Mouse (Mus musculus): ENCODE results near the gene Gm49510. TPM values are rescaled to one million over a fixed set of nuclear protein-coding genes. Genes with fewer than 3 reads are reported as not detected.

Gene Gm49510
- polyA plus RNA-seq (2015; fragmentation: Nextera tagmentation; extraction: Ambion mirVana): 0.08 and 0.26 TPM in 2 replicates

DNA sequence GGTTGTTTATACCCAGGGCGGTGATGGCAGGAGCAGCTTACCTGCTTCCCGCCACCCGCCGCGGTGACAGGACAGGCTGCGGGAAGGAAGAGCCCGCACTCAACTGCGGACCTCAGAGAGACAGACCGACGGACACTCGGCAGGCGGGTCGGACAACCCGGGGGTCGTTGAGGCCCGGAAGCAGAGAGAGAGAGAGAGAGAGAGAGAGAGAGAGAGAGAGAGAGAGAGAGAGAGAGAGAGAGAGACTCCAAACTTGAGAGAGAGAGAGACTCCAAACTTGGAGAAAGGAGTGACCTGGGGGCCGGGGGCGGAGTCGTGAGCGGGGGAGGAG, at the start of gene Gm49510:
TSS of gene Gm49510 (plus strand) at position 259 of the 331 bp plus-strand sequence.
- H3K4me3 ChIP-seq (replicated peaks): peak within 1 kb of the TSS; percentile 70
- peak within 1 kb of the TSS; percentile 89 for H3K4me2 ChIP-seq
- no peaks in the 10 kb centered on the region for H3K9me3 ChIP-seq (replicated peaks)
- ATAC-seq (ENCODE audit: insufficient read depth): no peak
- H3K27me3 ChIP-seq: no peaks in the 10 kb centered on the region
- WGBS (ENCODE audit: insufficient replicate concordance): 3% methylated on average over 20 of the region's 20 CpGs
- peak within 1 kb of the TSS; percentile 78 for H3K27ac ChIP-seq (replicated peaks)
- peaks cover 23% of the 10 kb centered on the region for H3K36me3 ChIP-seq (replicated peaks)
- H3K9ac ChIP-seq: peak within 1 kb of the TSS; percentile 60
- H3K4me1 ChIP-seq (replicated peaks): peaks cover 86% of the 10 kb centered on the region

DNA sequence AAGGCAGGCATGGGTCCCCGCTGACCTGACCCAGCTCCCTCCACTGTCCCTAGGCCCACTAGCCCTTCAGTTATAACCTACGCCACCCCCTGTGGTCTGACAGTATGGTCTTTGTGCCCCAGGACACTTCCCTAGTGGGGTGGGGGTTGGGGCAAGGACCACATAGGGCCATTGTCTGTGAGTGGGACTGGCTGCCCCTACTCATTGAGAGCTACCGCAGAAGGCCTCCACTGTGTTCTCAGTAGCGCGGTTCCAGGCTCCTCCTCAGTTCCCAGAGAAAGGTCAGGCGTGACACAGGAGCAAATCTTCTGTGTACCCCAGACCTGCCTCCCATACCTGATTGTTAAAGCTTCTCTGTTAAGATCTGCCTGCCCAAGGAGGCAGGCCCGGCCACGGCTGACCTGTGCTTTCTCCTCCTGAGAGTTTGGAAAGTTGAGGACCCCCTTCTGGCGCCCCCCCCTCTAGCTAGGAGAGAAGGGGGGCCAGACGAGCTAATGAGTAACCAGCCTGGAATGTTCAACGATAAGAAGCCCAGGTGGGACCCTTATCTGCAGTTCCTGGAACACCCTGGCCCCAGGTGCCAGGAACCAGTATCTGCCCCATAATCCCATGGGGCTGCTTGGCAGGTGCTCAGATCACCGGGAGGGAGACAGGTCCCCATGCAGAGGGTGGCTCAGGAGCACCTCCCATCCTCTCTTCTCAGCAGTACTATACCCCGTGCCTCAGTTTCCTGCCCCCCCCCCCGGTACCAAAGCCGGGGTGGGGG, 49.2 kb upstream of the Gm49510 start:
- WGBS (ENCODE audit: insufficient replicate concordance): 51% methylated on average over 15 of the region's 15 CpGs
- peaks cover 55% of the 10 kb centered on the region for H3K4me1 ChIP-seq (replicated peaks)
- H3K9me3 ChIP-seq (replicated peaks): no peaks in the 10 kb centered on the region
- no peak overlapping the region for H3K27ac ChIP-seq (replicated peaks)
- 0 out of 2 replicates have a peak, but pooled peaks cover 3% of the 10 kb centered on the region for H3K36me3 ChIP-seq (replicated peaks)
- peaks cover 44% of the 10 kb centered on the region for H3K27me3 ChIP-seq
- no peak for ATAC-seq (ENCODE audit: insufficient read depth)
- H3K4me2 ChIP-seq: no peak overlapping the region
- no peak overlapping the region for H3K4me3 ChIP-seq (replicated peaks)
- no peak overlapping the region for H3K9ac ChIP-seq

DNA sequence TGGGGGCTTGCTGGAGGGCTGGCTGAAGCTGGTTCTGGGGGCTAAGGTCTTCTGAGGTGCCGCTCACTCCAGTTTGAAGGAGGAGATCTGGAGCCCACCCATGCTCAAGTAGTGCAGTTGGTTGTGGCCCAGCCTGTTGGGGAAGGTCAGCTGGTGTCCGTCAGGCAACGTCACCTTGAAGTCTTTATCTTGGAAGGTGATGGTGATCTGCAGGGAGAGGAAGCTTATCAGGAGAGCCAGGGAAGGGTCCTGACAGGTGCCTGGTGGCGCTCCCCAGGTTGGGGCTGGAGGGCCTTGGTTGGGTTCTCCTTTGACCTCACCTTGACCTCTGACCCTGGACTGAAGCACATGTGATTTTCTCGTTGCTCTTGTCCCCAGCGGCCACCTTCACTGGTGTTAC, 48.5 kb upstream of the Gm49510 start:
- Histone ChIP-seq H3K36me3 (replicated peaks) (0 out of 2 replicates have a peak, but pooled peaks cover 3% of the 10 kb centered on the region), H3K4me2 (no peak overlapping the region; the same call in 1 of the 2 replicates), H3K4me3 (replicated peaks) (no peak overlapping the region), H3K4me1 (replicated peaks) (peaks cover 48% of the 10 kb centered on the region), H3K9me3 (replicated peaks) (no peaks in the 10 kb centered on the region), H3K27ac (replicated peaks) (no peak overlapping the region), H3K9ac (no peak overlapping the region), H3K27me3 (peaks cover 38% of the 10 kb centered on the region)
- ATAC-seq (ENCODE audit: insufficient read depth): no peak
- 42% methylated on average over 6 of the region's 6 CpGs for WGBS (ENCODE audit: insufficient replicate concordance)

DNA sequence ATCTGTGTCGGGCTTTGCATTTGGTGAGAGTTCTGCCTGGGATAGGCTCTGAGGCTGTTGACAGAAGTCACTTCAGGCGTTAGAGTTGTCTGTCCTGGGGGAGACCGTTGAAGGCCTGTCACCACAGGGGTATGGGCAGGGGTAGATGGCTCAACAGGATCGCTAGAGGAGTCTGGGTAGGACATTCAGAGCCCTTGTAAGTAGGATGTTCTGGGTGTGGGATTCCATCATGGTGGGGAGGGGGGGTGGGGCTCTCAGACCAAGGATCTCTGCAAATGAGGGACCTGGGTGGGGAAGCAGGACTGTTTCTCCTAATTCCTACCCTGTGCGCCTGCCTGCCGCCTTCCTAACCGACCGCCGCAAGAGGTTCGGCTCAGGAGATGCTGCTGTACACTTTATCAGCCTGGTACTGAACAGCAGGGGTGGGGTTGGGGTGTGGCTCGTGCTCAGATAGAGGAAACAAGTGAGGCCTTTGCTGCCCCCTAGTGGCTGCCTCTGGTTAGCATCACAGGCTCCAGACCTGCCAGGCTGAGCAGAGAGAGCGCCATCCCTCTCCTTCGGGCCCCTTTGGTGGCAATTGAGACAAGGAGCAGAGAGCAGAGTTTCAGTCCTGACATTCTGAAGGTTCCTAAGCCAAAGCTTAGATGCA, 47.8 kb upstream of the Gm49510 start:
- Histone ChIP-seq H3K27me3 (peaks cover 32% of the 10 kb centered on the region), H3K4me2 (peak overlapping the region; percentile 52), H3K9ac (peak overlapping the region; percentile 11; the same call in 1 of the 2 replicates), H3K4me1 (replicated peaks) (peaks cover 42% of the 10 kb centered on the region), H3K27ac (replicated peaks) (no peak overlapping the region), H3K4me3 (replicated peaks) (no peak overlapping the region), H3K36me3 (replicated peaks) (0 out of 2 replicates have a peak, but pooled peaks cover 3% of the 10 kb centered on the region), H3K9me3 (replicated peaks) (no peaks in the 10 kb centered on the region)
- peak; percentile 75 for ATAC-seq (ENCODE audit: insufficient read depth)
- WGBS (ENCODE audit: insufficient replicate concordance): 7% methylated on average over 13 of the region's 13 CpGs

DNA sequence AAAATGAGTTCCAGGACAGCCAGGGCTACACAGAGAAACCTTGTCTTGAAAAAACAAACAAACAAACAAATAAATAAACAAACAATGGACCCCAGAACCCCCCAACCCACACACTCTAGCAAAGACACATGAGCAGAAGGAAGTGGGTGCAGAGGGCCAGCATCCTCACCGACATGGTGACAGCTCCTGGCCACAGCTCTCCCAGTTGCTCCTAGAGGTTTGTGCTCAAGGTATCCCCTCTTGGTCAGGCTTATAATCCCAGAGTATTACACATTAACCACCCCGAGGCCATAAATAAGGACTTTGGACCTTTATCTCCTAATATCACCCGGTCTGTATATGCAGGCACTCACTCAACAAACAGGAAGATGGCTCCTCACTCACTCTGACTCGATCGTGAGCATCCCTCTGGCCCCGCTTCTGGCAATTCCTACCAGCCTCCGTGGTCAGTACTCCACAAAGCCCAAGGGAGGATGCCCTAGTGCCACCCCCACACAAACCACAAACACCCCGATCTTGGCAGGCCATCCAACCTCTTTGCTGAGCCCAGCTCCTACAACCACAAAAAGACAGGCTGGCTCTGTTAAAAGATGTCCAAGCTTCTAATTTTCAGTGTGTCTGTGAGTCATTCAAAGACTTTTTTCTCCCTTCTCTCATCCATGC, 44.0 kb upstream of the Gm49510 start, which contains the start of gene Lgals2:
TSS of gene Lgals2 (minus strand) at position 227 of the 663 bp plus-strand sequence.
- no peak within 1 kb of the TSS for H3K9ac ChIP-seq

DNA sequence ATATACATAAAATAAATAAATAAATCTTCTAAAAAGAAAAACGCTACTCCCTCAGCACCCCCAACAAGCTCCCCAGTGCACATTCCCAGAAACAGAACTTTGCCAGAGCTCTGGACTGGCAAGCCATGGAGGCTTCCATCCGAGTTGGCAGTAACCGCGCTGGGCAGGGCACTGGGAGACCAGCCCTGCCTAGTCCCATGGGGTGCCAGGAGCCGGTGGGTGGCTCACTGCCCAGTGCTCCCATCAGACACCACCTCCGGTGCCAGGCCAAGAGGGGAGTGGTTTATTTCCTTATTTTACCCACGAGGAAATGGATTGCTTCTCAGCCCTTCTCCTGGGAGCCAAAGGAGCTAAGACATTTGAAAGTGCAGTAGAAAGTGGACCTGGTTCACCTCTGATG, 42.5 kb upstream of the Gm49510 start:
- Histone ChIP-seq H3K4me3 (replicated peaks) (no peak overlapping the region), H3K4me1 (replicated peaks) (peaks cover 18% of the 10 kb centered on the region), H3K27ac (replicated peaks) (no peak overlapping the region), H3K27me3 (no peaks in the 10 kb centered on the region; the same call in 1 of the 2 replicates), H3K9me3 (replicated peaks) (no peaks in the 10 kb centered on the region), H3K4me2 (no peak overlapping the region), H3K36me3 (replicated peaks) (no peaks in the 10 kb centered on the region), H3K9ac (no peak overlapping the region)
- ATAC-seq (ENCODE audit: insufficient read depth): no peak
- 66% methylated on average over 7 of the region's 7 CpGs for WGBS (ENCODE audit: insufficient replicate concordance)

More for the DNA sequence above, 44.0 kb upstream of the Gm49510 start, which contains the start of gene Lgals2:
- no peak for ATAC-seq (ENCODE audit: insufficient read depth)
- no peak within 1 kb of the TSS for H3K4me2 ChIP-seq
- no peaks in the 10 kb centered on the region for H3K36me3 ChIP-seq (replicated peaks)
- WGBS (ENCODE audit: insufficient replicate concordance): 27% methylated on average over 8 of the region's 8 CpGs
- no peak within 1 kb of the TSS for H3K4me3 ChIP-seq (replicated peaks)
- peaks cover 12% of the 10 kb centered on the region for H3K27me3 ChIP-seq
- H3K4me1 ChIP-seq (replicated peaks): peaks cover 34% of the 10 kb centered on the region
- no peaks in the 10 kb centered on the region for H3K9me3 ChIP-seq (replicated peaks)
- H3K27ac ChIP-seq (replicated peaks): no peak within 1 kb of the TSS

DNA sequence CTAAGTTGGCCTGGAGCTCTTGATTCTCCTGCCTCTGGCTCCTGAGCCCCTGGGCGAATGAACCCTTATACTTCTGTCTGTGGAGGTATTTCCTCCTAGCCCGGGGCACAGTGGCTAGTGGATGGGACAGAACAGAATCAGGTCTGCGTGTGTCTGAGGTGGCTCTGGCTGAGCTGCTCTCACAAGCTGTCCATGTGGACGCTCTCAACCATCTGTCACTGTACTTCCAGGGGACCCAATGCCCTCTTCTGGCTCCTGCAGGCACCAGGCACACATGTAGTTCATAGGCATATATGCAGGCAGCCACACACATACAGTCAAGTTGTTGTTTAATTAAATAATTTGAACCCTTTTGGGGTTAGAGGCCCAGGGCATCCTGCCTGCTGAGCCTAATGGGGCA, 40.2 kb upstream of the Gm49510 start:
- H3K27ac ChIP-seq (replicated peaks): 0 out of 2 replicates have a peak overlapping the region, but pooled peaks have one; percentile 19

DNA sequence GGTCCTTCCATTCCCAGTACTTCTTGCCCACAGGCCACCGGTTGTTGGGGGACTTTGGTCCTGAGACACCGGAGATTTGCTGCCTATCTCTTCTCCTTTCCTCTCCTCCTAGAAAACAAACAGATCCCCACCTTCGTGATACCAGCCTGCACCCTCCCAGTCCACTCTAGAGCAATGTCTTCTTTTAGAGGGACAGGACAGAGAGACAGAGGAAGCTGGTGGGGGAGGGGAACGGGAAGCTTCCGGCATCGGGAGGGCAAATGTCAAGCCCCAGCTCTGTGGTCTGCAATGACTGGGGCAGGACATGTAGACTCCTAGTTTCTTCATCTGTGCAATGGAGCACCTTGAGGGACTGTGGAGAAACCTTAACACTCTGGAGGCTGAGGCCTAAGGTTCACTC, 39.8 kb upstream of the Gm49510 start:
- H3K36me3 ChIP-seq (replicated peaks): no peaks in the 10 kb centered on the region
- H3K9me3 ChIP-seq (replicated peaks): no peaks in the 10 kb centered on the region
- 0 out of 2 replicates have a peak overlapping the region, but pooled peaks have one; percentile 19 for H3K27ac ChIP-seq (replicated peaks)
- H3K4me3 ChIP-seq (replicated peaks): no peak overlapping the region
- peaks cover 9% of the 10 kb centered on the region for H3K27me3 ChIP-seq
- no peak overlapping the region for H3K9ac ChIP-seq
- ATAC-seq (ENCODE audit: insufficient read depth): no peak
- peaks cover 18% of the 10 kb centered on the region for H3K4me1 ChIP-seq (replicated peaks)
- 20% methylated on average over 6 of the region's 6 CpGs for WGBS (ENCODE audit: insufficient replicate concordance)
- no peak overlapping the region for H3K4me2 ChIP-seq

More for the DNA sequence above, 40.2 kb upstream of the Gm49510 start:
- Histone ChIP-seq H3K4me3 (replicated peaks) (no peak overlapping the region), H3K4me2 (no peak overlapping the region), H3K4me1 (replicated peaks) (peaks cover 18% of the 10 kb centered on the region), H3K9ac (no peak overlapping the region), H3K27me3 (peaks cover 9% of the 10 kb centered on the region), H3K9me3 (replicated peaks) (no peaks in the 10 kb centered on the region), H3K36me3 (replicated peaks) (no peaks in the 10 kb centered on the region)
- WGBS (ENCODE audit: insufficient replicate concordance): 52% methylated on average over 4 of the region's 4 CpGs
- no peak for ATAC-seq (ENCODE audit: insufficient read depth)

DNA sequence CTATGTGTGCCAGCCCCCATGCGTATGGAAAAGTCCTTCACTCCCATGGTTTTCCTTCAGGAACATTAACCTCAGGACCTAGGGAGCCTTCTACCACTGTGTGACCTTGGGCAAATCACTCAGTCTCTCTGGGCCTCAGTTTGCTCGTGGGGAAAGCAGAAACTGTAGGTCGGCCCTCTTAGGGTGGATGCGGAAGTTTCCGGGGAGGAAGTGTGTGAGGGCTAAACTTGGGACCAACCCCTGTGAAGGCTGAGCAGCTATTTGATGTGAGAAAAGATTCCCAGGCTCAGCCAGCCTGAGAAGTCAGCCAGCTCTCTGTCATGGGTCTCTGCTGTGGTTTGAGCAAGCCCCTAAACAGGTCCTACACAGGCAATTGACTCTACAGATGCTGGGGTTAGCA, 37.2 kb upstream of the Gm49510 start:
- Histone ChIP-seq H3K4me1 (replicated peaks) (peaks cover 18% of the 10 kb centered on the region), H3K27ac (replicated peaks) (no peak overlapping the region), H3K27me3 (peaks cover 13% of the 10 kb centered on the region), H3K9me3 (replicated peaks) (no peaks in the 10 kb centered on the region), H3K36me3 (replicated peaks) (no peaks in the 10 kb centered on the region), H3K4me3 (replicated peaks) (no peak overlapping the region), H3K9ac (no peak overlapping the region), H3K4me2 (no peak overlapping the region)
- 60% methylated on average over 5 of the region's 5 CpGs for WGBS (ENCODE audit: insufficient replicate concordance)
- ATAC-seq (ENCODE audit: insufficient read depth): no peak

DNA sequence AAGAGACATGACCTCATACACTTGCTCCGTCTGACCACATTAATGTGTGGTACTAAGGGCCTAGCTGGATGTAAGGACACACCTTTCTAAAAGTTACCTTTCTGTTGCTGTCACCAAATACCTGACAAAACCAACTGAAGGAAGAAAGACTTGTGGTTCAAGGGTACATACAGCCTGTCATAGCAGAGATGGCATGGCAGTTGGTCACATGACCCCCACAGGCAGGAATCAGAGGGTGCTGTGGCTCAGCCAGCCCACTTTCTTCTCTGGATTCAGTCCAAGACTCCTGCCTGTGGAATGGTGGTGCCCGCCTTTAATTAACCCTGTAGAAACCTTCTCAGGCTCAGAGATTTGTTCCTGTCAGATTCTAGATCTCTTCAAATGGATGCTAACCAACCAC, 36.3 kb upstream of the Gm49510 start:
- H3K36me3 ChIP-seq (replicated peaks): no peaks in the 10 kb centered on the region
- no peak overlapping the region for H3K4me2 ChIP-seq
- no peaks in the 10 kb centered on the region for H3K9me3 ChIP-seq (replicated peaks)
- H3K27me3 ChIP-seq: peaks cover 13% of the 10 kb centered on the region
- H3K27ac ChIP-seq (replicated peaks): no peak overlapping the region
- H3K4me3 ChIP-seq (replicated peaks): no peak overlapping the region
- no peak overlapping the region for H3K9ac ChIP-seq
- peaks cover 18% of the 10 kb centered on the region for H3K4me1 ChIP-seq (replicated peaks)
- 62% methylated on average over 2 of the region's 2 CpGs for WGBS (ENCODE audit: insufficient replicate concordance)
- no peak for ATAC-seq (ENCODE audit: insufficient read depth)

DNA sequence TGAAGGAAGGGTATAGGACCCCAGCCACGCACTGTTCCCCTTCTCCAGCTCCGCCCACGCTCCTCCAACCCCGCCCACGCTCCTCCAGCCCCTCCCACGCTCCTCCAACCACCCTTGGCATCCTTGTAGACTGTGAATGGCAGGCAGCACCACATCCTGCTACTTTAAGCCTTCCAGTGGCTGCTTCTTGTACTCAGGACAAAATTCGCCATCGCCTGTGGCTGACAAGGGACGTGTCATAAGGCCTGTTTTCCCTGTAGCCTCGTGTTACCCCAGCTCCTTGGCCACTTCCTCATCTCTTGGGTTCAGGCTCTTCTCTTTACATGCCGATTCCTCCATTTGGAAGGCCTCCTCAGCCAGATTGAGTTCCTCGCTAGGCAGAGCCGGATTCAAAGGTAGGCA, 35.6 kb upstream of the Gm49510 start:
- 0 out of 2 replicates have a peak overlapping the region, but pooled peaks have one; percentile 18 for H3K4me2 ChIP-seq
- peaks cover 13% of the 10 kb centered on the region for H3K27me3 ChIP-seq
- H3K4me1 ChIP-seq (replicated peaks): peaks cover 22% of the 10 kb centered on the region
- WGBS (ENCODE audit: insufficient replicate concordance): 28% methylated on average over 13 of the region's 13 CpGs
- peak overlapping the region; percentile 57 for H3K27ac ChIP-seq (replicated peaks)
- H3K9me3 ChIP-seq (replicated peaks): no peaks in the 10 kb centered on the region
- no peak overlapping the region for H3K4me3 ChIP-seq (replicated peaks)
- H3K36me3 ChIP-seq (replicated peaks): no peaks in the 10 kb centered on the region
- peak; percentile 14; the same call in 1 of the 2 replicates for ATAC-seq (ENCODE audit: insufficient read depth)
- no peak overlapping the region for H3K9ac ChIP-seq

Data from liver, embryonic 15.5 days (tissue).